16 mouse cellular contexts compared by ENCODE assay signal in the genomic region with DNA sequence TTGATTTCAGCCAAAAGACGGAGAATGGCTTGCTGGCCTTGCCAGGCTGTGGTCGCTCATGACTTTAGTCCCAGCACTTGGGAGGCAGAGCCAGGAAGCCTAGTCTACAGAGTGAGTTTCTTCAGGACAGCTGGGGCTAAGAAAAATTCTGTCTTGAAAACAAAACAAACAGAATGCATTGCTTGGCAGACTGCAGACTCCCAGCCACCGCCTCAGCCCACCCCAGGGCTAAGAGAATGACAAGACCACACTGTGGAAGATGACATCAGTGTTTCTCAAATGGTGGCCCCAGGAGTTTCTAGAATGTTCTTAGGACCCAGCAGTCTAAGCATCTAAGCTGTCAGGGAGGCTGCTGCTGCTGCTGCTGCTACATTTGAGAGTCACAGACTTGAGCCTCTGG. TPM values are rescaled to one million over a fixed set of nuclear protein-coding genes. Genes with fewer than 3 reads are reported as not detected.
DNase-seq lines count a peak whose midpoint lies in the region; ATAC-seq and TF ChIP-seq lines count a peak whose summit lies in the region.
"Had no signal": no experiment of that assay in that cellular context is flagged by ENCODE, and none has a peak within 500 bp of the region (broad histone marks: within the 10 kb centered on the region; RNA-seq: fewer than 3 reads in every experiment).

No protein-coding gene starts in this region.

- peak; percentile 13 for DNase-seq in gastrocnemius, adult 2 months
- no peak for DNase-seq in gastrocnemius, postnatal 14 days
- DNase-seq in layer of hippocampus, adult 2 months (ENCODE audit: low spot score in 2 of 2): no peak
- DNase-seq in layer of hippocampus, adult 9-11 months: no peak
- DNase-seq in testis, postnatal 10 days (ENCODE audit: low spot score): peak; percentile 35
- no peak for DNase-seq in testis, postnatal 14 days (ENCODE audit: low spot score)
- DNase-seq in kidney, postnatal 25 days: no peak
- DNase-seq: B cell, adult 2 months; cerebellum, adult 11-12 months; gastrocnemius, postnatal 25 days; right cerebral cortex, adult 18-20 months had no signal

- no peak for ATAC-seq in intestine, embryonic 15.5 days

- intact Hi-C loops in gastrocnemius, adult 2 months (cut with DNase I): no loop called here
- intact Hi-C loops in gastrocnemius, postnatal 14 days (cut with DNase I; ENCODE audit: low total_unique reads): no loop called here

- no peak for TF ChIP-seq CTCF in gastrocnemius, adult 2 months (IDR thresholded peaks at IDR 0.05)
- TF ChIP-seq CTCF in layer of hippocampus, adult 2 months (conservative IDR thresholded peaks at IDR 0.05): no peak

- H3K4me3 ChIP-seq in gastrocnemius, adult 2 months: no peak overlapping the region
- no peak overlapping the region for H3K4me3 ChIP-seq in layer of hippocampus, adult 2 months
- H3K4me3 ChIP-seq in intestine, embryonic 15.5 days (replicated peaks): no peak overlapping the region
- H3K4me3 ChIP-seq: heart, embryonic 13.5 days; hindbrain, embryonic 15.5 days; kidney, embryonic 15.5 days had no signal

- WGBS in intestine, embryonic 15.5 days: 59% methylated on average over 3 of the region's 3 CpGs

- no peaks in the 10 kb centered on the region for H3K9me3 ChIP-seq in intestine, embryonic 15.5 days
- H3K9me3 ChIP-seq: heart, embryonic 13.5 days; hindbrain, embryonic 15.5 days; kidney, embryonic 15.5 days had no signal

- peak overlapping the region; percentile 20; the same call in 1 of the 2 replicates for H3K27ac ChIP-seq in gastrocnemius, adult 2 months
- H3K27ac ChIP-seq in layer of hippocampus, adult 2 months: peak overlapping the region; percentile 86
- peak overlapping the region; percentile 41; the same call in 1 of the 2 replicates for H3K27ac ChIP-seq in intestine, embryonic 15.5 days
- H3K27ac ChIP-seq: heart, embryonic 13.5 days; hindbrain, embryonic 15.5 days; kidney, embryonic 15.5 days had no signal

- peaks cover 8% of the 10 kb centered on the region for H3K4me1 ChIP-seq in intestine, embryonic 15.5 days (replicated peaks)
- H3K4me1 ChIP-seq: heart, embryonic 13.5 days; hindbrain, embryonic 15.5 days had no signal

- no peak overlapping the region for H3K4me2 ChIP-seq in intestine, embryonic 15.5 days (replicated peaks)
- H3K4me2 ChIP-seq: heart, embryonic 13.5 days; hindbrain, embryonic 15.5 days; kidney, embryonic 15.5 days; liver, embryonic 11.5 days had no signal

- no peaks in the 10 kb centered on the region for H3K27me3 ChIP-seq in intestine, embryonic 15.5 days (replicated peaks)
- H3K27me3 ChIP-seq: hindbrain, embryonic 15.5 days had no signal

- no peaks in the 10 kb centered on the region for H3K36me3 ChIP-seq in intestine, embryonic 15.5 days
- H3K36me3 ChIP-seq: heart, embryonic 13.5 days; hindbrain, embryonic 15.5 days; kidney, embryonic 15.5 days had no signal

- H3K9ac ChIP-seq in intestine, embryonic 15.5 days: no peak overlapping the region
- H3K9ac ChIP-seq: heart, embryonic 13.5 days; hindbrain, embryonic 15.5 days; kidney, embryonic 15.5 days had no signal

RNA-seq across cellular contexts. Expression of gene Padi2, which starts 9.1 kb away (rescaled TPM):
- 100 to 1,000 TPM in 1 of 2 experiments, 10 to 100 TPM in 1; 77.0 to 273 TPM for total RNA-seq in gastrocnemius, adult 2 months (2021)
- total RNA-seq in gastrocnemius, postnatal 14 days (2021): 100 to 1,000 TPM; 101 to 150 TPM
- 10 to 100 TPM; 20.2 to 26.5 TPM for total RNA-seq in layer of hippocampus, adult 2 months (2021)
- polyA plus RNA-seq in intestine, embryonic 15.5 days (2015; fragmentation: Nextera tagmentation; extraction: Ambion mirVana): 3.1 and 3.8 TPM in 2 replicates

RNA-seq across cellular contexts. Expression of gene Sdhb, which starts 45.8 kb away (rescaled TPM):
- 100 to 1,000 TPM; 483 to 898 TPM for total RNA-seq in gastrocnemius, adult 2 months (2021)
- total RNA-seq in gastrocnemius, postnatal 14 days (2021): 100 to 1,000 TPM; 480 to 609 TPM
- 100 to 1,000 TPM; 170 to 183 TPM for total RNA-seq in layer of hippocampus, adult 2 months (2021)
- 539 and 577 TPM in 2 replicates for polyA plus RNA-seq in intestine, embryonic 15.5 days (2015; fragmentation: Nextera tagmentation; extraction: Ambion mirVana)

Comparison
In these comparisons a context has a peak if more than half of its experiments do, and no peak if none do; other contexts are left out.
1. DNase-seq: peak in gastrocnemius, adult 2 months (single experiment) and testis, postnatal 10 days (single experiment); none in gastrocnemius, postnatal 14 days (single experiment), layer of hippocampus, adult 2 months (0 of 2), layer of hippocampus, adult 9-11 months (single experiment), testis, postnatal 14 days (single experiment) and kidney, postnatal 25 days (0 of 2).
2. H3K27ac ChIP-seq: peak in every context shown above with its lines; median percentile 86 in layer of hippocampus, adult 2 months; 41 in intestine, embryonic 15.5 days; 20 in gastrocnemius, adult 2 months.